Mouse (Mus musculus) megakaryocyte-erythroid progenitor cell, adult 5-6 weeks (primary cell): ENCODE results near the gene Sipa1l1. TPM values are rescaled to one million over a fixed set of nuclear protein-coding genes. Genes with fewer than 3 reads are reported as not detected.

ENCODE experiments used
- ATAC-seq: replicated peaks from 2 replicates; pipeline ENCODE4 v1.8.0; 2016; ENCODE audit warnings: mild to moderate bottlenecking, inconsistent platforms; ENCODE audit not compliant: severe bottlenecking, poor library complexity, low FRiP score, low TSS enrichment
- total RNA-seq, 2 experiments: library from RNA; stranded (forward) in 1 of 2; stranded (reverse) in 1 of 2; fragments of 200-1000, 215-1000 nt in 1 of 2; fragments of >200 nt in 1 of 2; fragmentation: Nextera tagmentation in 1 of 2; gene quantifications; 2 replicates each; pipeline ENCODE4 v1.2.3; 2014 to 2017

Gene Sipa1l1
- total RNA-seq, 2 experiments from 2014 or later = 26.9 to 47.1 TPM

DNA sequence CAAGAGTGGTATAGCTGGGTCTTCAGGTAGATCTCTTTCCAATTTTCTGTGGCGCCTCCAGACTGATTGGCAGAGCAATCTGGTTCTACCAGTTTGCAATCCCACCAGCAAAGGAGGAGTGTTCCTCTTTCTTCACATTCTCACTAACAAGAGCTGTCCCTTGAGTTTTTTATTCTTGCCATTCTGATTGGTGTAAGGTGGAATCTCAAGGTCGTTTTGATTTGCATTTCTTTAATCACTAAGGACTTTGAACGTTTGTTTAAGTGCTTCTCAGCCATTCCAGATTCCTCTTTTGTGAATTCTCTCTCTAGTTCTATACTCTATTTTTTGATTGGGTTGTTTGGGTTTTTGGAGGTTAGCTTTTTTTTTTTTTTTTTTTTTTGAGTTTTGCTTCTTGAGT, 151.1 kb downstream of the Sipa1l1 start:
- no peak for ATAC-seq

DNA sequence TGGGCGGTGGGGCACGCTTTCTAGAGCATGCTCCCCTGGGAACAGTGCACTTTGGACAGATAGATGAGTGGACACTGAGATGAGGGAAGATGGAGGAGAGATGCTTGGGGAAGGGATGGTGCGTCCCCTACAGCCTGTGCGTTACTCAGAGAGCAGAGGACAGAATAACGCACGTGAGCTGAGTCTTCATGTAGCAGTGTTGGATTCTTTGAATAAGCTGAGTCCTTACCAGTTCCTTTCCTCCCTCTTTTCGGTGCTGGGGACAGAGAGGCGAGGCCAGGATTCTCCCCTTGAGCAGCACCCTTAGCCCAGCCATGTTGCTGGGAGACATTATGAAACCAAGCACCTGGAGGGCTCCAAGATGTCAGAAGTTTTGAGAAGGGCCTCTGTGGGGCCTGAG, 152.3 kb downstream of the Sipa1l1 start:
- no peak for ATAC-seq

DNA sequence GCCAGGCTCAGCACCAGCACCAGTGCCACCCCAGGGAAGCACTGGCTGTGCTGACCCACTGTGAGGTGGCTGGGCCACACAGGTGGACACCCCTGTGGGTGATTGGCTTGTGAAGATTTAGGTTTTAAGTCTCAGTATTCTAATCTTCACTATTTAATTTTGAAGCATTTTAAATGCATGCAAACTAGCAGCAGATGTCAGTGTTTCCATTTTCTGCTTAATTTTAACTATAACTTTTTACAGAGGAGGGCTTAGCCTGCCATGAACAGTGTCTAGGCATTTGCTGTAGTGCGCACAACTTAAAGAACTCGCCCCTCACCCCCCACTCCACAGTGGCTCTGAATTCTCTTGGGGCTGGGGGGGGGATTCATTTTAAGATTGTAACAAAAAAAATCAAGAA, 152.7 kb downstream of the Sipa1l1 start:
- ATAC-seq = no peak

DNA sequence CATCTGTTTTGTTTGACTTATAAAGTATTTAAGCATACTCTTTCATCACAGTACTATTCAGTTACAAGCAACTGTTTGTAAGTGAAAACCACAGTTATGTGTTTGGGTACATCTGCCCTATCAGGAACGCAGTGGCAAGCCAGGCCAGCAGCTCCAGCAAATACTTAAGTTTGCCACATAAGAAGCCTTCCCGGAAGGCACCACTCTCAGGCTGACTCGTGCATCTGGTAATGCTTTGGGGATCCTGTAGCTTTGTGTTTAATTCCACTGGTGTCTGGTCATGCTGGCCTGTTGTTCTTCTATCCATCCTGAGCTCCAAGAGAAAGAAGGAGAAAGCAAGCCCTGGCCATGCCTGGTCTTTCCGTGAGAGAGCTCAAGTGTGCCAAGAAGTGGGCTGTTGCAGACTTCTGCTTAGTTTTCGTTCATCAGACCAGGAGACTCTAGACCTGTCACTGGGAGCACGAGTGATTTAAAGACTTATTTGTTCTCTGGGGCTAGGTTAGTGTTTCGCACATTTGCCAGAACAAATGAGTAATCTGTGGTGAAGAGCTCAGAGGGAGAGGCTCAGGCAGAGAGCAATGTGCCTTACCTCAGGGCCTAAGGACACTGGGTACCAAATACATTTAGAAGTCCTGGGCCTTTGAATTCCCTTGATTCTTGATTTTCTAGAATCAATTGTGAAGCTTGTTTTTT, 153.8 kb downstream of the Sipa1l1 start:
- no peak for ATAC-seq

DNA sequence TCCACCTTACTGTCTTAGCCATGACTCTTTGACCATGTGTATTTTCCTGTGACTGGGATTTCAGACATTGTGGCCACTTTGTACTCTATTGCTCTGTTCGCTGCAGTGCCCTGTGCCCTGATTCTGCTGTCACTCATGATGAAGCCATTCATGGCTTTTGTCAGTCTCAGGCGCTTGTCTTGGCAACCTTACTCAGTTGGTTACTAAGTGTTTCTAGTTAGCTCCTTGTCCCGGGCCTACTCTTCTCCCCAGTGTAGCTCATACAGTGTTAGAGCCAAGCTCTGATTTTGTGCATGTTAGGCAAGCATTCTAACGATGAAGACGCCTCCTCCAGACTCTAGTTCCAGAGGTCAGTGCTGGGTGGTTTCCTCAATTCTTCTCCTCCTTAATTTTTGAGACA, 155.5 kb downstream of the Sipa1l1 start:
- no peak for ATAC-seq

DNA sequence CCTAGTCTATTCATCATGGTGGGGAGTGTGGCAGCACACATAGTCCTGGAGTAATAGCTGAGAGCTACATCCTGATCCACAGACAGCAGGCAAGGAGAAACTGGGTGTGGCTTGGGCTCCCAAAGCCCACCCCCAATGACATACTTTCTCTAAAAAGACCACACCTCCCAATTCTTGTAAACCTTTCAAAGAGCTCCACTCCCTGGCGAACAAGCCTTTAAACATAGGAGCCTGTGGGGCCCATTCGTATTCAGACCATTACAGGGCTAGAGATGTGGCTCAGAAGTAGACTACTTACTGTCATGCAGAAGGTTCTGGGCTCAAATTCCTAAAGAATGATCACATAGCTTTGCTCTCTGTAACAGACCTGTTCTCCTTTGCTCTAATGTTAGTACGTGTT, 156.4 kb downstream of the Sipa1l1 start:
- no peak for ATAC-seq

GRCm38 (mm10) chr12:82326438-82326837, 157.3 kb downstream of the Sipa1l1 start:
- no peak for ATAC-seq

- ATAC-seq = no peak
These were observed 159.0 kb downstream of the Sipa1l1 start for GRCm38 (mm10) chr12:82328112-82328511.

DNA sequence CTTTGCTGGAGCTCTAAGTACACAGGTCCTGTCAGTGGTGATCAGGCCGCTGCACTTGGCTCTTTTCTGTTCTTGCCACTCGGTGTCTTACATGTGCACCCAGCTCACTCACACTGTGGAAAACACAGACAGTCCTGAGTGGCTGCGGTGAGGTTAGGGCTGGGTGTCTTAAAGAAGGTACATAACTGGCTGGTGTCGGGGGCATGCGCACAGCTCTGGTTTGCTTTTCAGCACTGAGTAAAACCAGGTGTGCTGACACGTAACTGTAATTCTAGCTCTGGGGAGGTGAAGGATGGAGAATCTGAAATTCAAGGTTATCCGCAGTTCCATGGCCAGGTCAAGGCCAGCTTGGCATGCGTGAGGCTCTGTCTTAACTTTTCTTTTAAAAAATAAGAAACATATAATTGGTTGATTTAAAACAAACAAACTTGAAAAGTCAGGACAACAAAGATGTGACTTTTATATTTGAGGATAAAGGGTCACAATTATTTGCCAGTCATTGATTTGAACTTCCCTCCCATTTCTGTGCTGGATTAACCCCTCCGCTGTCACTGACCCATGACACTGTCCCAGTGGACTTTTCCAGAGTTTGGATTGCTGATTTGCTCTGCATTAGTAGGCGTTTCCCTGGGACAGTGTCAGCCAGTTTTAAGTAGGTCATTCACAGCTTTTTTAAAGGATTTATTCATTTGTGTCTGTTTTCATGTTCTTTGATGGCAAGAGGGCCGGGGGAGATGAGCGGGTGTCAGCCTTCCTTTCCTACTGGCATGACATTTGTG, 163.9 kb downstream of the Sipa1l1 start:
- no peak for ATAC-seq

GRCm38 (mm10) chr12:82333999-82334398, 164.9 kb downstream of the Sipa1l1 start:
- no peak for ATAC-seq

- no peak for ATAC-seq
These were observed 165.4 kb downstream of the Sipa1l1 start for GRCm38 (mm10) chr12:82334550-82334949.

- ATAC-seq = no peak
These were observed 166.0 kb downstream of the Sipa1l1 start for GRCm38 (mm10) chr12:82335095-82335494.

DNA sequence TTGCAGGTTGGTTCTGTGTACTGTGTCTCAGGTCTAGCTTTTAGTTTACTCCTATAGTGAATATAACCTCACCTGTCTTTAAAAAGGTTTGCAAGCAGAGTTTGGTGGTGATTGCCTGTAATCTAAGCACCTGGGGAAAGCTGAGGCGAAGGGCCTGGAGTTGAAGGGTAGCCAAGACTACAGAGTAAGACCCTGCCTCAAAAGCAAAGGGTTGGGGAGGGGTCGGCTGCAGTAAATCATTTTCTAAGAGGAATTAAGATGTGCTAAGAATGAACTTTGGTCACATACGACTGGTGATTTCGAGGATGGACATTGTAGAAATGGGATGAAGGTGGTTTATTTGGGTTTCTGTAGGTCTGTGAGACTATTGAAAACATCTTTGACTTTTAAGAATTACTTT, 169.4 kb downstream of the Sipa1l1 start:
- ATAC-seq = no peak

DNA sequence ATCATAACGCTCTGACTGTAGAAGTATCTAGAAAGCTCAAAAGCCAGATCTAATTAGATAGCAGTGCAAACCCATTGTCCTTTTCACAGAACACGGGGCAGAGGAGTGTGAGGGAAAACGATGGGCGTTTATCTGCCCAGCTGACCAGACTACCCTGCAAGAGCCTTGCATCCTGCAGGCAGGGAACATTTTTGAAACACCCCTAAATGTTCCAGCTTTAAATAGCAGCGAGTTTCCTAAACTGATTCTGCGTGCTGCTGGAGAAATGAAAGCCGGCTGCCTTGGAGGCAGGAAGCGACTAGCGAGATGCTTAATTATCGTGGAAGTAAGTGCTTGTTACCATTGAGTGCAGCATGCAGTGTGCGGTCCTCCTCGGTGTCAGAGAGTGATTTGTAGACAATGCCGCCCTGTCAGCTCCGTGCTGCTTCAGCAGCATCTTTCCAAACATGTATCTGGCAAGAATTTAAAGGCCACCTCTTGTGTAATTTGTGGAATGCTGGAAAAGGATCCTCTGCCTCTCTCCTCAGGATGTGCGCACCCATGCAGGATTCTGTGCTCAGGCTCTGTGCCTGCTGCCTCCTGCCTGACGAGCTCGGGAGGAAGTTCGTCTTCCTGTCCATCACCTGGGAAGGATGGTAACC, 170.2 kb downstream of the Sipa1l1 start:
- ATAC-seq = no peak

DNA sequence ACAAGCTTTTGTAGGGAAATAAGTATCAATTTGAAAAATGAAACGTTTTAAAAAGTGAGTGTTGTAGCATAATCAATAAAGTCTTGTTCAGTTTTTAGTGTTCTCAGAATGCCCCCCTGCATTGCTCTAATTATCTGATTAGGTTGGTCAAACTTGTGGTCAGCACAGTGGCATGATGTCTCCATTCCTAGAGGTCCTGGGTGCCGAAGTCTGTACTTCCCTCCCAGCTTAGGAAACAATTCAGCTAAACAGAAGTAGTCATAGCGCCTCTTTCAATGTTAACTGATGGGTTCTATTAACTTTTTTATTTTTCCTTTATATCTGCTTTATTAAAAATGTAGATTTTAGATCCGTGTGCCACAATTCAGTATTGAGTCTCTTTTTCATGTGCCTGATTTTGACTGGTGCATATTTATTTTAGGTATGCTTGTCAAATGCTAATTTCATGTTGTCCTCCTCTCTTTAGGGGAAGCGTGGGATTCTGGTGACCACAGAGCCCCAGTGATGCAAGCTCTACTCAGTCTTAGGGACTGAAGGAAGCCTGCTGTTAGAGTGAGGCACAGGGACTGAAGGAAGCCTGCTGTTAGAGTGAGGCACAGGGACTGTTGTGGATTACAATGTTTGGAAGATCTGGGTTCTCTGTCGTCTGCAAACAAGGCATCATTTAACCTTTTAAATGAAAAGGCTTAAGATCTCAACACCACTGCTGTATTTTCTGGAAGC, 171.2 kb downstream of the Sipa1l1 start:
- no peak for ATAC-seq

GRCm38 (mm10) chr12:82341181-82341580, 172.1 kb downstream of the Sipa1l1 start:
- ATAC-seq = no peak

- ATAC-seq = no peak
These were observed 172.6 kb downstream of the Sipa1l1 start for GRCm38 (mm10) chr12:82341696-82342095.

- ATAC-seq = no peak
These were observed 181.0 kb downstream of the Sipa1l1 start for GRCm38 (mm10) chr12:82350082-82350481.

DNA sequence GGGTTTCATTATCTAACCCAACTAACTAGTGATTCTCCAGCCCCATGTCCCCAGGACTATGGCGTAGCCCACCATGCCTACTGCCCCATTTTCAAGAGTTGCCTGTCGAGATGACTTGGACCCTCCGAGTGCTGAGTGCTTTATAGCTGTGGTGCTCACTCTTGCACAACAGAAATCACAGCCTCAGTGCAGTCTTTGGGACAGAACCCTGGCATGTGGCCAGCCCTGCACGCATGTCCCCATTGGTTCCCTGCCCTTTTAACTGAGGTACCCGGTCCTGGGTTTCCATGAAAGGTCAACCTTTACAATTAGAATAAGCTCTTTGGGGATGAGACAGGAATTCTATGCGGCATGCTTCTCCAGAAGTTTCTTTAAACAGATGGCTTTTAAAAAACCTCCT, 181.8 kb downstream of the Sipa1l1 start:
- ATAC-seq = no peak

GRCm38 (mm10) chr12:82353660-82354059, 184.5 kb downstream of the Sipa1l1 start:
- ATAC-seq = peak; percentile 36; the same call in 1 of the 2 replicates
